Mouse (Mus musculus) ovary, postnatal 36 days (tissue): ENCODE data around the gene Rapgef1.
A peak's percentile ranks its signal among the peaks of the same experiment; 100 is the strongest.
"Not testable (repeated sequence)": the region's sequence is repeated elsewhere in the genome, so short reads cannot be mapped to it uniquely, and the experiment has no call there.

ENCODE experiments used
- DNase-seq: peaks from one replicate; pipeline ENCODE4 v3.0.0; 2022; ENCODE audit warnings: low spot score, mixed read lengths

Rapgef1 gene

DNA sequence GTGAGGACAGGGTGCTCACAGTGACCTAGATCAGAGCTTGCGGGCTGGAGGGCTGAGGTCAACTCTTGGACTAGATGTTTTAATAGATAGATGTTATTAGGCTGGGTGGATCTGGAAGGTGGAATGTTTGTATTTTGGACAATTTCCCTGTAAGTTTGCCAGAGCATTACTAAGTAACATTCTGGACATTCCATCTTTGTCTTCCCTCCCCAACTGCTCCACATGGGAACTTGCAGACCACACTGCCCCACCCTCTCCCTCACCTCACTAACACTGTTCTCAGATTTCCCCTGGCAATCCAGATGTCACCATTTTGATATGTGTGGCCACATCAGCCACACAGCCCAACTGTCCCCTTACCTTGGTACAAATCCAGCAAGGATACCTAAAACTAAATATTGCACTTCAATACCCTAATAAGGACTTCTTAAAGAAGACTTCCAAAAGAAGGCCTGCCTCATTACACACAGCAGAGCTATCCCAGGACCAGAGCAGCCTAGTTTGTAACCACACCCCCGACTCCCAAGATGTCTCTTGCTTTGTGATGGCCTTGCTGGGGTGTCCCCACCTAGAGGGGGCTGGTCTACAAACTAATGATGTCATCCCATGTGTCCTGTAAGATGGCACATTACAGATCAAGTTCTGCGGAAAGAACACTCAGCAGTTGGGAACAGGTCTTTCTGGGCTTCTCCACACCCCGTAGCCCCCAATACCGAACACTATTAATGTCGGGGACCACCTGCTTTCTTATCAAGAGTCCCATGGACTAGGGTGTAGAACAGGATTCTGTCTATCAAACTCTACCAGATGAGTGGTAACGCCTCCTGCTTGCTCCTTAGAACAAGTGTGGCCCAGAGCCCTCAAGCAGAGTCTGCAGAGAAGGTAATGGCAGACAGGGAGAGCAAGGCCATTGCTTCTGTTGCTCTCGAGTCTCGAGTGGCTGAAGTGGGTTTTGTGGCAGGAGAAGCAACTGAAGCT, 83.9 kb downstream of the Rapgef1 start:
- DNase-seq: no peak

DNA sequence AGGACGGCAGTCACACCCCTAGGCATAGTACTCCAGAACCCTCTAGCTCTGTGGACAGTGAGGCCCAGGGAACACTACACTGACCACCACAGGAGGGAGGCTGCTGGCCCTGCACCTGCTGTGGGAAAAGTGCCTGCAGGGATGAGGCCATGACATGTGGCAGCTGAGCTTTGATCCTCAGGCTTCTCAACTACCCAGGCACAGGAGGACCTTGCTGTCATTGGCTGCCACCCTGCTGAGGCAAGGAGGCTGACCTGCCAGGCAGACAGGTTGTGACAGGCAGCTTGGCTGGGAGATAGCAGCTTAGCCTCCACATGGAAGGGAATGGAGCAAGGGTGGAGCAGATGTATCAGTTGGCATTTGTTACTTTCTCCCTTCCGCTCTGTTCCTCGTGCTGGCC, 86.0 kb downstream of the Rapgef1 start:
- no peak for DNase-seq

DNA sequence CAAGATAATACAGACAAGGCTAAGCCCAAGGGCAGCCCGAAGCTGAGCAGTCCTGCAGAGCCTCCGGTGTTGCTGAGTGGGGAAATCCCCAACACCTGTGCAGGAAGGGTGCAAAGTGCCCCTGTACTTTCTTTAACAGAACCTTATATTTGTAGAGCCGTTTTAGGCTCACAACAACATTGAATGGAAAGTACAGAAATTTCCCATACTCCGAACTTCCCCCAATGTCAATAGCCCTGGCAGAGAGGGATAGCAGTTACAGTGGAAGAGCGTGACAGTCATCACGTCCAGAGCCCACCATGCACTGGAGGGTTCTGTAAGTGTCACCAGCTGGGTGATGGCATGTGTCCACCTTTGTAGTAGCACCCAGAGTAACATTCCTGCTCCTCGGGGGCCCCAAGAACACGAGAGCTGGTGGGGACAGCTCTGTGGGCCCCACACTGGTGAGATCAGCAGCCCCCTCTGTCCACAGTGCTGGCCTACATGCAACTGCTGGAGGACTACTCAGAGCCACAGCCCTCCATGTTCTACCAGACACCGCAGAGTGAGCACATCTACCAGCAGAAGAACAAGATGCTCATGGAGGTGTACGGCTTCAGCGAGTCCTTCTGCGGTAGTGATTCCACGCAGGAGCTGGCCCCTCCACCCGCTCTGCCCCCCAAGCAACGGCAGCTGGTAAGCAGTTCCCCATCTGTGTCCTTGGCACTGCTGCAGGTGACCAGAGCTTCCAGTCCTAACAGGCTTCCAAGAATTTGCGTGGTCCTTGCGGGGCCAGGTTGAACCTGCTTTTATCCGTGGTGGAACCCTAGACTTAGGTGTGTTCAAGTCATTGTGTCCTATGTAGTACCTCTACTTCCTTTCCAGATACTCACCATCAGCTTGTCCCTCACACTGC, 87.5 kb downstream of the Rapgef1 start:
- no peak for DNase-seq

DNA sequence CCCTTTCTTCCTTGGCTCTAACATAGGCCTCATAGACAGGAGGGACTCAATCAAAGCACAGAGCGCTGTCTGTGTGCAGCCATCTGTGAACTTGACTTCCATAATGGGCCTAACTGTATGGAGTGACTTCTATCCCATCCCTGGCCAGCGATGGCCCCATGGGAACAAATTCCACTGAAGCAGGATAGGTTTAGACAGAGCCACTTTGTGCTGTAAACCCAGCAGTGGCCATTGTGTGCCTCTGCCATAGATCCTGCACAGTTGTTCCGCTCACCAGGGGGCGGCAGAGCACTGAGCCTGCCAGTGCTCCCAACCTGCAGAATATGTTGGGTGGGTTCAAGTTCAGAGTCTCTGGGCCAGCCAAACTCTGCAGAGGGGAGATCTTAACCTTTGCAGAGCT, 88.2 kb downstream of the Rapgef1 start:
- peak; percentile 29 for DNase-seq

DNA sequence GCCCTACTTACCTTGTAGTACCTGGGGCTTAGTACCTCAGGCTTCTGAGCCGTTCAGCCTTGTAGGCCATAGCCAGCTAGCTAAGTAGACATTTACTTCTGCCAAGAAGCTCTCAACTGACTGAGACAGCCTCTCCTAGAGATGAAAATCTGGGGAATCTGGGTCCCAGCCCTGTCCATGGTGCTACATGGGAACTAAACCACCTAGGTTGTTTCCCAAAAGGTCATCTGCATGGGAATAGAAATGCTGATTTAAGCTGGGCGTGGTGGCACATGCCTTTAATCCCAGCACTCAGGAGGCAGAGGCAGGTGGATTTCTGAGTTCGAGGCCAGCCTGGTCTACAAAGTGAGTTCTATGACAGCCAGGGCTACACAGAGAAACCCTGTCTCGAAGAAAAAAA, 88.7 kb downstream of the Rapgef1 start:
- DNase-seq: not testable (repeated sequence)

GRCm38 (mm10) chr2:29711038-29711437, 91.5 kb downstream of the Rapgef1 start:
- DNase-seq: no peak

- DNase-seq: no peak
Observed at GRCm38 (mm10) chr2:29711877-29712276, 92.4 kb downstream of the Rapgef1 start.

DNA sequence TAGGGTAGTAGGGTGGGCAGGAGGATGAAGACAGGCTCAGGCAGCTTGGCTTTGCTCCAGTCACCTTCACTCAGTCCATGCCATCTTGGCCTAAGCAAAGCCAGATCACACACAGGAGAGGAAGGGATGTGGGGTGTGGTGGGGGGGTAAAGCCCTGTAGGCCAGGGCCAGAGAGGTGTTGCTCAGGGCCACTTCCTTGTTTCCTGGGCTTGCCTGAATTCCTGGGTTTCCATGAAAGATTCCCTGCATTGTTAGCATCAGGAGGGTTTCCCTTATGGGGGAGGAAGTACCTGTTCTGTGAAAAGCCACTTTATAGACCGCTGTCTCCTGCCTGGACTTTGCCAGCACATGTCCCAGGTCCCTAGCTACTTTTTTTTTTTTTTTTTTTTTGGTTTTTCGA, 94.0 kb downstream of the Rapgef1 start:
- DNase-seq: no peak

DNA sequence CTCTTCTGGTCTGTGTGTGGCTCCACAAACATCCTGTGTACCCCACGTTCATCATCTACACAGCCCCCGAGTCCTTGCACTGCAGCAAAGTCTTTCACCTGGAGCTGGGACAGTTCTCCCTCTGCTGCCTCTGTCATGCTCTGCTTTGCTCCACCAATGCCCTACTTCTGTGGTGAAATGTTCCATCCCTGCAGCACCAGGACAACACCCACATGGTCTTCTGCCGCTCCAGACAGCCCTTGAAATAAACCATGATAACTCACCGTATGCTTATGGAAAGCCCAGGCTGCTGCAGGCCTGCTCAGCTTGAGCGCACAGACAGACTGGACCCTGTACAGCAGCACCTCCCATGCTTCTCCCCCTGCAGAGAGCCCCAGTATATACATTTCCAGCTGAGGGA, 94.6 kb downstream of the Rapgef1 start:
- DNase-seq: no peak

- DNase-seq: no peak
Observed at GRCm38 (mm10) chr2:29716143-29716542, 96.6 kb downstream of the Rapgef1 start.

- peak; percentile 30 for DNase-seq
Observed at GRCm38 (mm10) chr2:29716691-29717090, 97.2 kb downstream of the Rapgef1 start.

DNA sequence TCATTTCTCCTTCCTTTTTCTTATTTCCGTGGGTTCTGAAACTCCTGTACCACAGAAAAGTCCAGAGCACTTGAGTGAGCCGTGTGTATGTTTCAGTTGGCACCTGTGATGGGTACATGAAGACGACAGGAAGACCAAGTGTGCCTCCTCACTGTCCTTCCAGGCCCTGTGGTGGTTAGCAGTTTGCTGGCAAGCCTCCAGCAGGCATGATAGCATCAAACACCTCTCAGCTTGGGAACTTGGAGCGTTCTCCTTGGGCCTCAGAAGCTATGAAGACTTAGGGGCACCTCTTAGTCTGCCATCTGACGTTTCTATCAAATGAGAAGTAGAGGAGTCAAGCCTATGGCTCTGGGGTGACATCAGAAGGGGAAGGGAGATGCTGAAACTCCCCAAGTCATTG, 99.1 kb downstream of the Rapgef1 start:
- DNase-seq: no peak

DNA sequence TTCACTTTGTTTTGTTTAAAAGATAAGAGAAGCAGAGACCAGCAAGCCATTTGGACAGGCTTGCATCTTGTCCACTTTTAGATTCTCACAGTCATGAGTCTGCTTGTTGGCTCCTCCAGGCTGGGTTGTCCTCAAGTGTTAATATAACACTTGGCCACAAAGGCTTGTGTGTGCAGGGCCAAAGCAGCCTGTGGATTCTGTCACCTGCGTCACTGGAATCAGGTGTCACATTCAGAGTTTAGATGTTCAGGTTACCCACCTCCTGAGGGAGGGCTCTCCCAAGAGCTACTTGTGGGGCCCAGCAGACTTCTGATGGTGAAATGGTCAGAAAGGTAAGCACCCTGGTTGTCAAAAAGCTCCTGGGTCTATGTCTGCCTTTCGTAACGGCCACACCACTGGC, 103.6 kb downstream of the Rapgef1 start:
- DNase-seq: no peak

DNA sequence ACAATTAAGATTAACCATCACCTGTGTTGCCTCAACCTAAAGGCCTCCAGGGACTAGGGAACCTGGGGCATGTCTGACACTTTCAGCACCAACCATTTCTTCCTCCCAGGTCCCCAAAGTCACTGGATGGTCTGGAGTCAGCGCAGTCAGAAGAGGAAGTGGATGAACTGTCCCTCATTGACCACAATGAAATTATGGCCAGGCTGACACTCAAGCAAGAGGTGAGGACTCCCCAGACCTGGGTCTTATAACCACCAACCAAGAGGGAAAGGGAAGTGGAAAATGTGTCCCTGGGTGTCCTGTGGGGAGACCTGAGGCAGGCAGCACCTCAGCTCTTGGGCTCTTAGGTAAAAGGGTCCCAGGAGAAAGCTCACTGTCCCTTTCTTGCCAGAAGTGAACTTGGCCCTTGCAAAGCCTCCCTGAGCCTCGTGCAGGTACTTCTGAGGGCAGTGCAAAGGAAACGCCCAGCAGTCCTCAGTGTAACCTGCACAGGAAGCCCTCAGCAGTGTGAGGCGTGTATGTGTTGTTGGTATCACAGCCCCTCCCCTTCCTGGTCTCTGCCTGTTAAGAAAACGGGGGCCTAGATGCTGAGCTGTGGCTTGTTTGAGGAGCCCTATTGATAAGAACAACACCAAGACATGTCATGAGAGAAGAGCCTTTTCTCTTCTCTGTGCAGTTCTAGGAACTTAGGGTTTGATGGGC, 105.3 kb downstream of the Rapgef1 start:
- DNase-seq: no peak

GRCm38 (mm10) chr2:29729500-29729899, 110.0 kb downstream of the Rapgef1 start:
- no peak for DNase-seq

DNA sequence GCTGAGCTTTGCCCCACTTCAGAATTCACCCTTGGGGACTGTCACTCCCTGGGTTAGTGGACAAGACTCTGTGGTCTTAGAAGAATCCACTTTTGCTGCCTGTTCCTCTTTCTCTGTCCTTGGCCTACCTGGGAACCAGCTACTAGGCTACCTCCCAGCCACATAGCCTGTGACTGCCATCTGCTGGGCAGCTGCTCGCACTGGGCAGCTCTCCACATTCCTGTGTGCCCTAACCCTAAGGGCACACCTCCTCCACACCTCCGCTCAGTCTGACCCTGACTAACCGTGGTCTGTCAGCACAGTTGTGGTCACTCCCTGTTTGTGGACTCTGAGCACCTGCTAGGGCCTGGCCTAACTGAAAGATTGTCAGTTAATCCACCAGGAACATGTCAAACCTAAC, 112.0 kb downstream of the Rapgef1 start:
- DNase-seq: peak; percentile 51

GRCm38 (mm10) chr2:29732559-29732958, 113.0 kb downstream of the Rapgef1 start:
- no peak for DNase-seq

DNA sequence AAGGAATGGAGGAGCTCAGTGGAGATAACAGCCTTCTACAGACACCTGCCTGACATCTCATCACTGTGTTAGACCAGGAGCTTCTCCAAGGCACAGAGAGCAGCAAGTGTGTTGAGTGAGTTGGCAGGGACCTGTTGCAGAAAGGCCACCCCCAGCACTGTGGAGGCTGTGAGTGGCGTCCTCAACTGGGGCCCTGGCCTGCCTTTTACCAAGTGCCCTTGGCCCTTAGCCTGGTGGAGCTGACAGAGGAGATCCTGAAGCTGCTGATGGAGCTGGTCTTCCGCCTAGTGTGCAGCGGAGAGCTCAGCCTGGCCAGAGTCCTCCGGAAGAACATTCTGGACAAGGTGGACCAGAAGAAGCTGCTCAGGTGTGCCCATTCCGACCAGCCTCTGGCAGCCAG, 113.8 kb downstream of the Rapgef1 start:
- DNase-seq: no peak

- no peak for DNase-seq
Observed at GRCm38 (mm10) chr2:29735708-29736107, 116.2 kb downstream of the Rapgef1 start.

DNA sequence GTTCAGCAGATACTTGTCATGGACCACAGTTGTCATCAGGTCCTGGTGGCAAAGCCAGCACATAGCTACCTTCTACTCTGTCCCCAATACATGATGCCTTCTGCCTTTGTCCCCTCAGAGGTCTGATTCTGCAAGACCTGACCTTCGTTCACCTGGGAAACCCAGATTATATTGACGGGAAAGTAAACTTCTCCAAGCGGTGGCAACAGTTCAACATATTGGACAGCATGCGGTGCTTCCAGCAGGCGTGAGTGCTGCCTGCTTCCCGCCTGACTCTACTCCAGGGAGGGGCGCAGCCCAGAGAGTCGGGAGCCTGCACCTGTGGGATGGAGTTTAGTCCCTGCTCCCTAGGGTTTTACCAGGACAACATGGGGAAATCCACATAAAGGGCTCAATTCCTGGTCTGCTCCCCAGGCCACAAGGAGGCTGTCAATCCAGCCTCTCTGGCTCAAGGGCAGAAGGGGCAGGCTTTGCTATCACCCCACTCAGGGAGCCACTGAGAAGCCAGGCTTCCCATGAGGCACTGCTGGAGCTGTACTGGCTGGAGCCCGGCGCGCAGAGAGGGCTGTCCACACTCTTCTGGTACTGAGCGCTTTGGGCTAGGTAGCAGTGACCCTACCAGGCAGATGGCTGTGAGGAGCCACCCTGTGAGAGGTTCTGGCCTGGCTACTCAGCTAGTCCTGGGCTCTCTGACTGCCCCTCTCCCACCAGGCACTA, 117.8 kb downstream of the Rapgef1 start:
- no peak for DNase-seq

- no peak for DNase-seq
Observed at GRCm38 (mm10) chr2:29738799-29739198, 119.3 kb downstream of the Rapgef1 start.

DNA sequence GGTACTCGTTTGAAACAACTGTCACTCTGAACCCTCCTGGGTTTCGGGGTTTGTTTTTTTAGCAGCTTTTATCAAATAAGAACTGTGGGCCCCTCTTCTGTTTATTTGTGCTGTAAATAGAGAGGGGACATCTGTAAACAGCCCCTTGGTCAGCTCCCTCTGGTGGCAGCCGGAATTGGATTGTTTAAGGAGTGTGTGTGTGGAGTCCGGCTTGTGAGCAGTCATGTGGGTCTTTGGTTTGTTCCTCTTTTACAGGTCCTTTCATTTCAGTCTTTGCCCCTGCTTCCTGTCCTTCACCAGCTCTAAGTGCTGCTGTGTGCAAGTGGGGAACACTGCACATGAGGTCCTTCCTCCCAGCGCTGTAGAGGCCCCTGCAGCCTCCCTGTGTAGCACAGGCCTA, 119.8 kb downstream of the Rapgef1 start:
- no peak for DNase-seq
